Mouse (Mus musculus) CH12.LX (cell line): Measurements from ENCODE around the gene March4. TPM values are rescaled to one million over a fixed set of nuclear protein-coding genes. Genes with fewer than 3 reads are reported as not detected.

ENCODE experiments used
- DNase-seq: peaks from one replicate; pipeline ENCODE4 v3.0.0-alpha.2; 2013; ENCODE audit errors: extremely low read depth
- H3K27ac ChIP-seq: 2 replicates; pipeline ENCODE4 v1.5.1; 2012; ENCODE audit warnings: low read depth, mild to moderate bottlenecking, control low read depth, moderate library complexity; ENCODE audit not compliant: insufficient read depth
- H3K27me3 ChIP-seq: replicated peaks from 2 replicates; pipeline ENCODE3; 2012; ENCODE audit warnings: inconsistent platforms
- H3K36me3 ChIP-seq, 2 experiments: replicated peaks in 1 of 2; 2 replicates each; pipeline versions ENCODE3 to v1.6.1; 2012; ENCODE audit warnings: inconsistent platforms in 1 of 2, low read length in 1 of 2, mild to moderate bottlenecking in 1 of 2, mixed read lengths in 1 of 2, moderate library complexity in 1 of 2; ENCODE audit not compliant: control insufficient read depth in 1 of 2, insufficient read depth in 1 of 2
- H3K4me1 ChIP-seq, 2 experiments: 2 replicates each; pipeline ENCODE4 v1.6.1; 2012; ENCODE audit warnings: inconsistent platforms in 1 of 2, moderate library complexity in 1 of 2; ENCODE audit not compliant: insufficient read depth in 2 of 2, control insufficient read depth in 1 of 2
- H3K4me2 ChIP-seq: 2 replicates; pipeline ENCODE4 v1.6.1; 2012; ENCODE audit warnings: low read depth, mild to moderate bottlenecking, control low read depth; ENCODE audit not compliant: poor library complexity, insufficient read depth, severe bottlenecking
- H3K4me3 ChIP-seq, 3 experiments: fragments of 150-350 bp in 1 of 3; sonication (generic) in 1 of 3; replicated peaks in 1 of 3; 2 replicates each; pipeline versions ENCODE3 to v1.5.1; 2011 to 2012; ENCODE audit warnings: low read depth in 2 of 3, low read length in 2 of 3, mild to moderate bottlenecking in 2 of 3, moderate library complexity in 2 of 3, control low read depth in 1 of 3, improper control_type of control experiment in 1 of 3, inconsistent platforms in 1 of 3, mixed read lengths in 1 of 3; ENCODE audit not compliant: poor library complexity in 1 of 3
- H3K79me2 ChIP-seq: replicated peaks from 2 replicates; pipeline ENCODE4 v1.6.1; 2012; ENCODE audit warnings: mild to moderate bottlenecking, moderate library complexity; ENCODE audit not compliant: control insufficient read depth, poor library complexity, insufficient read depth, severe bottlenecking; ENCODE audit errors: extremely low read depth
- H3K9ac ChIP-seq: 2 replicates; pipeline ENCODE4 v1.6.1; 2012; ENCODE audit warnings: low read depth, mild to moderate bottlenecking, control low read depth, moderate library complexity; ENCODE audit not compliant: insufficient read depth
- H3K9me3 ChIP-seq: replicated peaks from 2 replicates; pipeline ENCODE3; 2012; ENCODE audit warnings: low read length, inconsistent platforms, mixed read lengths
- CHD1 ChIP-seq: IDR thresholded peaks from 2 replicates; pipeline ENCODE4 v1.6.1; 2012; ENCODE audit warnings: low read depth, low read length, improper control_type of control experiment, inconsistent platforms
- CHD2 ChIP-seq: IDR thresholded peaks from 2 replicates; pipeline ENCODE4 v1.6.1; 2011; ENCODE audit warnings: low read length, improper control_type of control experiment
- CTCF ChIP-seq, 2 experiments: IDR thresholded peaks in 1 of 2; conservative IDR thresholded peaks in 1 of 2; 2 replicates each; pipeline ENCODE4 v1.5.1; 2011 to 2012; ENCODE audit warnings: low read depth in 2 of 2, low read length in 2 of 2, improper control_type of control experiment in 1 of 2, inconsistent platforms in 1 of 2, mild to moderate bottlenecking in 1 of 2, moderate library complexity in 1 of 2
- EP300 ChIP-seq: IDR thresholded peaks from 2 replicates; pipeline ENCODE4 v1.6.1; 2011; ENCODE audit warnings: low read length, improper control_type of control experiment
- HCFC1 ChIP-seq: IDR thresholded peaks from 2 replicates; pipeline ENCODE4 v1.6.1; 2012; ENCODE audit warnings: low read depth, mild to moderate bottlenecking, inconsistent platforms, low read length, improper control_type of control experiment
- IRF4 ChIP-seq: IDR thresholded peaks from 2 replicates; pipeline ENCODE4 v1.6.1; 2014; ENCODE audit warnings: low read depth, mild to moderate bottlenecking, inconsistent platforms, low read length, improper control_type of control experiment
- JUN ChIP-seq: IDR thresholded peaks from 2 replicates; pipeline ENCODE4 v1.6.1; 2011; ENCODE audit warnings: low read depth, mild to moderate bottlenecking, low read length, improper control_type of control experiment, moderate library complexity; ENCODE audit not compliant: insufficient read depth
- MAFK ChIP-seq: IDR thresholded peaks from 2 replicates; pipeline ENCODE4 v1.6.1; 2011; ENCODE audit warnings: low read length, improper control_type of control experiment; ENCODE audit not compliant: insufficient replicate concordance
- MAZ ChIP-seq: IDR thresholded peaks from 2 replicates; pipeline ENCODE4 v1.6.1; 2012; ENCODE audit warnings: low read depth, mild to moderate bottlenecking, inconsistent platforms, low read length, improper control_type of control experiment, moderate library complexity
- MXI1 ChIP-seq: IDR thresholded peaks from 2 replicates; pipeline ENCODE4 v1.6.1; 2011; ENCODE audit warnings: mild to moderate bottlenecking, low read depth, low read length, improper control_type of control experiment
- MYC ChIP-seq: IDR thresholded peaks from 2 replicates; pipeline ENCODE4 v1.6.1; 2011; ENCODE audit warnings: low read depth, mild to moderate bottlenecking, improper control_type of control experiment, low read length
- NRF1 ChIP-seq: IDR thresholded peaks from 2 replicates; pipeline ENCODE4 v1.6.1; 2014; ENCODE audit warnings: low read depth, mild to moderate bottlenecking, inconsistent platforms, low read length, improper control_type of control experiment, moderate library complexity
- PAX5 ChIP-seq: IDR thresholded peaks from 2 replicates; pipeline ENCODE4 v1.6.1; 2012; ENCODE audit warnings: low read length, inconsistent platforms, mixed read lengths
- POLR2AphosphoS2 ChIP-seq: IDR thresholded peaks from 2 replicates; pipeline ENCODE4 v1.6.1; 2011; ENCODE audit warnings: low read depth, low read length, improper control_type of control experiment
- RAD21 ChIP-seq: IDR thresholded peaks from 2 replicates; pipeline ENCODE4 v1.6.1; 2011; ENCODE audit warnings: low read depth, mild to moderate bottlenecking, low read length, improper control_type of control experiment, moderate library complexity
- SIN3A ChIP-seq: IDR thresholded peaks from 2 replicates; pipeline ENCODE4 v1.6.1; 2012; ENCODE audit warnings: low read length, improper control_type of control experiment, inconsistent platforms
- SMC3 ChIP-seq: IDR thresholded peaks from 2 replicates; pipeline ENCODE4 v1.6.1; 2011; ENCODE audit warnings: low read depth, low read length, improper control_type of control experiment
- TCF12 ChIP-seq: IDR thresholded peaks from 2 replicates; pipeline ENCODE4 v1.6.1; 2014; ENCODE audit warnings: low read depth, mild to moderate bottlenecking, inconsistent platforms, low read length, improper control_type of control experiment
- USF1 ChIP-seq: IDR thresholded peaks from 2 replicates; pipeline ENCODE4 v1.6.1; 2014; ENCODE audit warnings: low read depth, mild to moderate bottlenecking, inconsistent platforms, low read length, improper control_type of control experiment
- ZC3H11A ChIP-seq: IDR thresholded peaks from 2 replicates; pipeline ENCODE4 v1.6.1; 2012; ENCODE audit warnings: low read depth, mild to moderate bottlenecking, inconsistent platforms, low read length, improper control_type of control experiment
- ZKSCAN1 ChIP-seq: IDR thresholded peaks from 2 replicates; pipeline ENCODE4 v1.6.1; 2012; ENCODE audit warnings: low read depth, inconsistent platforms, low read length, improper control_type of control experiment, borderline replicate concordance
- ZNF384 ChIP-seq: IDR thresholded peaks from 2 replicates; pipeline ENCODE4 v1.6.1; 2012; ENCODE audit warnings: low read depth, low read length, improper control_type of control experiment, inconsistent platforms
- dilution Hi-C: fragments of 300-500 bp; cut with MboI; formaldehyde crosslinking; loops from 2 replicates; pipeline ENCODE4 v1.14.3; 2020; ENCODE audit warnings: low sequenced_read_pairs; ENCODE audit not compliant: extremely low pct_unique_long_range_greater_than_20kb, extremely low pct_ligation_motif_present
- in situ Hi-C: fragments of 300-500 bp; cut with MboI; formaldehyde crosslinking; loops from 3 replicates; pipeline ENCODE4 v1.14.3; 2019; ENCODE audit warnings: low sequenced_read_pairs, low pct_ligation_motif_present, low pct_unique_long_range_greater_than_20kb, mixed read lengths
- polyA plus RNA-seq: library from polyadenylated mRNA; unstranded; fragments of >175 nt; gene quantifications from 2 replicates; pipeline ENCODE4 v1.2.1, GENCODE M21; 2012; ENCODE audit warnings: low read depth; ENCODE audit not compliant: insufficient read length
- total RNA-seq, 2 experiments: library from RNA; depleted of rRNA; stranded (reverse); fragments of 300-350 nt in 1 of 2; fragments of >200 nt in 1 of 2; gene quantifications; 2 replicates each; pipeline ENCODE4 v1.2.3; 2012 to 2014

The March4 gene
- total and polyA plus RNA-seq, 3 experiments = 0.04 TPM; not detected in 2

GRCm38 (mm10) chr1:72533439-72533838 is 3.3 kb downstream of the March4 start:
- H3K4me1 ChIP-seq = peaks cover 3 to 10% of the 10 kb centered on the region in 2 experiments; a peak in 2 of 4 replicates
- no peak overlapping the region for H3K27ac ChIP-seq
- DNase-seq = no peak
- no peak overlapping the region for H3K4me2 ChIP-seq
- peaks cover 2% of the 10 kb centered on the region for H3K27me3 ChIP-seq
- no peak overlapping the region for H3K9ac ChIP-seq
- no peak overlapping the region for H3K4me3 ChIP-seq
- no peaks in the 10 kb centered on the region for H3K9me3 ChIP-seq
- no peaks in the 10 kb centered on the region for H3K36me3 ChIP-seq
- in situ Hi-C loops = no loop called here
- dilution Hi-C loops = no loop called here
- no peaks in the 10 kb centered on the region for H3K79me2 ChIP-seq
- no peak for TF ChIP-seq MXI1
- peak in 1 of 2 experiments; percentile 15; a peak in 1 of 4 replicates for TF ChIP-seq CTCF (conservative IDR thresholded peaks at IDR 0.05 in 1 of 2, IDR thresholded peaks at IDR 0.05 in 1 of 2; ENCODE audit: low read depth in 2 of 2, low read length in 2 of 2)
- no peak for TF ChIP-seq CHD1
- TF ChIP-seq TCF12 = no peak
- TF ChIP-seq ZKSCAN1 = no peak
- peak; percentile 25 for TF ChIP-seq RAD21
- no peak for TF ChIP-seq MAZ
- no peak for TF ChIP-seq EP300
- TF ChIP-seq MYC = no peak
- TF ChIP-seq SMC3 = 0 out of 2 replicates have a peak, but pooled peaks have one; percentile 9
- no peak for TF ChIP-seq ZC3H11A
- TF ChIP-seq NRF1 = no peak
- no peak for TF ChIP-seq USF1
- no peak for TF ChIP-seq MAFK
- no peak for TF ChIP-seq POLR2AphosphoS2
- TF ChIP-seq PAX5 = no peak
- TF ChIP-seq ZNF384 = no peak

- Histone ChIP-seq H3K4me1 (peaks cover 3 to 10% of the 10 kb centered on the region in 2 experiments; a peak in 2 of 4 replicates), H3K4me3 (no peak overlapping the region), H3K79me2 (no peaks in the 10 kb centered on the region), H3K27ac (no peak overlapping the region), H3K9me3 (no peaks in the 10 kb centered on the region), H3K27me3 (peaks cover 2% of the 10 kb centered on the region), H3K4me2 (no peak overlapping the region), H3K9ac (no peak overlapping the region), H3K36me3 (no peaks in the 10 kb centered on the region)
- no peak for DNase-seq
- TF ChIP-seq CHD1 (no peak), JUN (no peak), IRF4 (no peak), SIN3A (no peak), MAZ (no peak), PAX5 (no peak), ZKSCAN1 (no peak), CTCF (conservative IDR thresholded peaks at IDR 0.05 in 1 of 2, IDR thresholded peaks at IDR 0.05 in 1 of 2; ENCODE audit: low read depth in 2 of 2, low read length in 2 of 2) (no peak), CHD2 (no peak), HCFC1 (no peak)
- in situ Hi-C loops = no loop called here
- dilution Hi-C loops = no loop called here
These were observed 3.8 kb downstream of the March4 start for GRCm38 (mm10) chr1:72532926-72533325.
